ENCODE assay signal across 7 mouse cellular contexts in genomic region chr11:24079392-24080391, GRCm38 (mm10). TPM values are rescaled to one million over a fixed set of nuclear protein-coding genes. Genes with fewer than 3 reads are reported as not detected.
DNase-seq lines count a peak whose midpoint lies in the region; ATAC-seq and TF ChIP-seq lines count a peak whose summit lies in the region.

No protein-coding gene starts in this region.

- no peak for TF ChIP-seq EP300 in ES-Bruce4 (IDR thresholded peaks at IDR 0.05; ENCODE audit: insufficient read depth, low read depth, low read length)

- peak overlapping the region; percentile 97 for H3K4me2 ChIP-seq in embryonic facial prominence, embryonic 14.5 days (ENCODE audit: low read depth, low read length)
- peak overlapping the region; percentile 97 for H3K4me2 ChIP-seq in limb, embryonic 11.5 days (ENCODE audit: low read depth, severe bottlenecking)
- peak overlapping the region; percentile 96 for H3K4me2 ChIP-seq in midbrain, embryonic 12.5 days (replicated peaks)

- H3K27me3 ChIP-seq in ES-Bruce4 (ENCODE audit: control insufficient read depth, insufficient read depth, low read length, poor library complexity, severe bottlenecking): peaks cover 40% of the 10 kb centered on the region
- no peaks in the 10 kb centered on the region; the same call in 1 of the 2 replicates for H3K27me3 ChIP-seq in embryonic facial prominence, embryonic 14.5 days (replicated peaks; ENCODE audit: control insufficient read depth, insufficient read depth, low read length)
- H3K27me3 ChIP-seq in limb, embryonic 11.5 days (ENCODE audit: control insufficient read depth, insufficient read depth, low read length): no peaks in the 10 kb centered on the region
- no peaks in the 10 kb centered on the region for H3K27me3 ChIP-seq in midbrain, embryonic 12.5 days
- H3K27me3 ChIP-seq in splenic B cell, adult 2 months (ENCODE audit: control insufficient read depth, insufficient read depth, low read length, poor library complexity, severe bottlenecking): no peaks in the 10 kb centered on the region; the same call in 1 of the 2 replicates

- no peak for ATAC-seq in embryonic facial prominence, embryonic 14.5 days (ENCODE audit: low read depth)
- ATAC-seq in limb, embryonic 11.5 days (ENCODE audit: insufficient number of reproducible peaks, low FRiP score, low TSS enrichment, low read depth): no peak
- no peak for ATAC-seq in midbrain, embryonic 12.5 days (ENCODE audit: low FRiP score, low read depth)

- H3K27ac ChIP-seq in ES-Bruce4 (ENCODE audit: insufficient read depth, low read length): no peak overlapping the region
- peak overlapping the region; percentile 98 for H3K27ac ChIP-seq in embryonic facial prominence, embryonic 14.5 days (replicated peaks; ENCODE audit: low read depth, low read length)
- H3K27ac ChIP-seq in limb, embryonic 11.5 days (replicated peaks; ENCODE audit: low read depth, low read length): peak overlapping the region; percentile 97
- H3K27ac ChIP-seq in midbrain, embryonic 12.5 days (replicated peaks): peak overlapping the region; percentile 96

- TF ChIP-seq POLR2A in ES-Bruce4 (IDR thresholded peaks at IDR 0.05; ENCODE audit: insufficient read depth, low read length): no peak

- intact Hi-C loops in heart, postnatal 25 days (cut with DNase I): loop anchor here (5.0 kb wide), 1 partner anchor 1223 kb away; no protein-coding TSS in a partner anchor

- H3K36me3 ChIP-seq in ES-Bruce4 (ENCODE audit: control insufficient read depth, insufficient read depth, low read length, poor library complexity, severe bottlenecking): no peaks in the 10 kb centered on the region
- no peaks in the 10 kb centered on the region for H3K36me3 ChIP-seq in embryonic facial prominence, embryonic 14.5 days (ENCODE audit: control insufficient read depth, insufficient read depth, low read length)
- no peaks in the 10 kb centered on the region for H3K36me3 ChIP-seq in limb, embryonic 11.5 days (ENCODE audit: control insufficient read depth, insufficient read depth, low read length)
- no peaks in the 10 kb centered on the region for H3K36me3 ChIP-seq in midbrain, embryonic 12.5 days
- peaks cover 7% of the 10 kb centered on the region; the same call in 1 of the 2 replicates for H3K36me3 ChIP-seq in splenic B cell, adult 2 months (ENCODE audit: control insufficient read depth, insufficient read depth, low read length, poor library complexity, severe bottlenecking)

- WGBS in embryonic facial prominence, embryonic 14.5 days: under 1% methylated on average over 43 of the region's 43 CpGs
- under 1% methylated on average over 43 of the region's 43 CpGs for WGBS in limb, embryonic 11.5 days
- under 1% methylated on average over 42 of the region's 43 CpGs for WGBS in midbrain, embryonic 12.5 days

- TF ChIP-seq CTCF in ES-Bruce4 (IDR thresholded peaks at IDR 0.05; ENCODE audit: low read depth, low read length): no peak

- H3K9ac ChIP-seq in ES-Bruce4 (ENCODE audit: low read depth, poor library complexity, severe bottlenecking): peak overlapping the region; percentile 43; the same call in 1 of the 2 replicates
- peak overlapping the region; percentile 95 for H3K9ac ChIP-seq in embryonic facial prominence, embryonic 14.5 days (ENCODE audit: low read depth, low read length)
- peak overlapping the region; percentile 97 for H3K9ac ChIP-seq in limb, embryonic 11.5 days (ENCODE audit: low read length)
- peak overlapping the region; percentile 79 for H3K9ac ChIP-seq in midbrain, embryonic 12.5 days (replicated peaks)

- peaks cover 2% of the 10 kb centered on the region for H3K4me1 ChIP-seq in ES-Bruce4 (ENCODE audit: control insufficient read depth, insufficient read depth, low read length)
- peaks cover 14% of the 10 kb centered on the region for H3K4me1 ChIP-seq in embryonic facial prominence, embryonic 14.5 days (ENCODE audit: control insufficient read depth, insufficient read depth, low read length)
- peaks cover 13% of the 10 kb centered on the region; the same call in 1 of the 2 replicates for H3K4me1 ChIP-seq in limb, embryonic 11.5 days (ENCODE audit: control insufficient read depth, insufficient read depth, low read length)
- H3K4me1 ChIP-seq in midbrain, embryonic 12.5 days: peaks cover 23% of the 10 kb centered on the region

- H3K4me3 ChIP-seq in ES-Bruce4 (ENCODE audit: low read depth, low read length): peak overlapping the region; percentile 42
- H3K4me3 ChIP-seq in embryonic facial prominence, embryonic 14.5 days (ENCODE audit: low read depth, low read length): peak overlapping the region; percentile 82
- peak overlapping the region; percentile 68 for H3K4me3 ChIP-seq in limb, embryonic 11.5 days (ENCODE audit: low read depth, low read length)
- peak overlapping the region; percentile 67 for H3K4me3 ChIP-seq in midbrain, embryonic 12.5 days

- H3K9me3 ChIP-seq in ES-Bruce4 (replicated peaks; ENCODE audit: control insufficient read depth, insufficient read depth, low read length, poor library complexity, severe bottlenecking): no peaks in the 10 kb centered on the region
- H3K9me3 ChIP-seq in embryonic facial prominence, embryonic 14.5 days (ENCODE audit: control insufficient read depth, low read length): no peaks in the 10 kb centered on the region
- no peaks in the 10 kb centered on the region for H3K9me3 ChIP-seq in limb, embryonic 11.5 days (ENCODE audit: control insufficient read depth, low read length)
- no peaks in the 10 kb centered on the region for H3K9me3 ChIP-seq in midbrain, embryonic 12.5 days

- peak; percentile 57 to 69 for DNase-seq in B cell, adult 2 months
- peak; percentile 81 for DNase-seq in embryonic facial prominence, embryonic 14.5 days (ENCODE audit: low spot score)
- peak; percentile 6 for DNase-seq in heart, postnatal 25 days (ENCODE audit: low spot score)
- DNase-seq in limb, embryonic 11.5 days (ENCODE audit: low spot score): peak; percentile 78
- DNase-seq in splenic B cell, adult 2 months (ENCODE audit: low read depth, low spot score): peak; percentile 57

RNA-seq across cellular contexts. Expression of gene Bcl11a, which starts 1.8 kb away (rescaled TPM):
- 0.36 and 0.43 TPM in 2 replicates for polyA plus RNA-seq in ES-Bruce4 (2011; ENCODE audit: insufficient read depth, insufficient read length, low read depth, missing spikeins)
- polyA plus RNA-seq in embryonic facial prominence, embryonic 14.5 days (2014; fragmentation: Nextera tagmentation; extraction: Ambion mirVana): 26.4 and 30.1 TPM in 2 replicates
- total RNA-seq in heart, postnatal 25 days (2021): 1 to 10 TPM; 4.2 to 4.7 TPM
- polyA plus RNA-seq in limb, embryonic 11.5 days (2014; fragmentation: Nextera tagmentation; extraction: Ambion mirVana): 95.2 and 98.4 TPM in 2 replicates
- polyA plus RNA-seq in midbrain, embryonic 12.5 days (2016; fragmentation: Nextera tagmentation; extraction: Ambion mirVana): 66.0 and 67.3 TPM in 2 replicates

RNA-seq across cellular contexts. Expression of gene A830031A19Rik, which starts 4.8 kb away (rescaled TPM):
- polyA plus RNA-seq in ES-Bruce4 (2011; ENCODE audit: insufficient read depth, insufficient read length, low read depth, missing spikeins): not detected in 2 replicates
- polyA plus RNA-seq in embryonic facial prominence, embryonic 14.5 days (2014; fragmentation: Nextera tagmentation; extraction: Ambion mirVana): not detected in 2 replicates
- total RNA-seq in heart, postnatal 25 days (2021): not detected
- not detected in 2 replicates for polyA plus RNA-seq in limb, embryonic 11.5 days (2014; fragmentation: Nextera tagmentation; extraction: Ambion mirVana)
- polyA plus RNA-seq in midbrain, embryonic 12.5 days (2016; fragmentation: Nextera tagmentation; extraction: Ambion mirVana): not detected in 2 replicates

Comparison
In these comparisons a context has a peak if more than half of its experiments do, and no peak if none do; other contexts are left out.
1. DNase-seq: peak in every context shown above with its lines; median percentile 81 in embryonic facial prominence, embryonic 14.5 days; 78 in limb, embryonic 11.5 days; 63 in B cell, adult 2 months; 57 in splenic B cell, adult 2 months; 6 in heart, postnatal 25 days.
2. H3K9ac ChIP-seq: peak in every context shown above with its lines; median percentile 97 in limb, embryonic 11.5 days; 95 in embryonic facial prominence, embryonic 14.5 days; 79 in midbrain, embryonic 12.5 days; 43 in ES-Bruce4.
3. RNA of gene Bcl11a, which starts 1.8 kb away (polyA plus RNA-seq): 95.2 to 98.4 TPM in limb, embryonic 11.5 days, 66.0 to 67.3 TPM in midbrain, embryonic 12.5 days and 26.4 to 30.1 TPM in embryonic facial prominence, embryonic 14.5 days; 0.36 to 0.43 TPM in ES-Bruce4; every median in the first group is over 10 times any median in the second.
4. Peak in every context shown above with its lines, with median percentiles within 50 percentile points of each other: H3K4me3 ChIP-seq and H3K4me2 ChIP-seq.